Mouse (Mus musculus) brain, embryonic 14.5 days (tissue): ENCODE measurements around the gene Rps7.

Experiments
- CTCF ChIP-seq: fragments of 200-500 bp; IDR thresholded peaks from 2 replicates; pipeline ENCODE4 v1.5.1; 2012; ENCODE audit warnings: inconsistent platforms, mild to moderate bottlenecking, moderate library complexity, borderline replicate concordance; ENCODE audit not compliant: insufficient read depth, insufficient read length; ENCODE audit errors: extremely low read depth
- POLR2A ChIP-seq: fragments of 200-500 bp; IDR thresholded peaks from 2 replicates; pipeline ENCODE4 v1.6.1; 2012; ENCODE audit warnings: mild to moderate bottlenecking, inconsistent platforms, borderline replicate concordance; ENCODE audit not compliant: poor library complexity, insufficient read depth, insufficient read length, severe bottlenecking; ENCODE audit errors: extremely low read depth

GRCm38 (mm10) chr12:28684674-28685073, 48.9 kb upstream of the Rps7 start:
- TF ChIP-seq POLR2A, result no peak
- TF ChIP-seq CTCF, result no peak
